Mouse (Mus musculus) myocyte (in vitro differentiated cells): ENCODE results near the gene Gm10643.

Source experiments
- E2F4 ChIP-seq: IDR thresholded peaks from one replicate; pipeline ENCODE4 v1.6.1; 2011; ENCODE audit warnings: mild to moderate bottlenecking, control low read depth, moderate library complexity; ENCODE audit not compliant: insufficient read depth
- MAX ChIP-seq: IDR thresholded peaks from one replicate; pipeline ENCODE4 v1.6.1; 2011; ENCODE audit warnings: low read depth, mild to moderate bottlenecking, control low read depth
- MYOG ChIP-seq, 3 experiments: IDR thresholded peaks; one replicate each; pipeline ENCODE4 v1.6.1; 2011; ENCODE audit warnings: control low read depth in 2 of 3, low read depth in 2 of 3, mild to moderate bottlenecking in 2 of 3; ENCODE audit not compliant: insufficient read length in 2 of 3, control insufficient read depth in 1 of 3, insufficient read depth in 1 of 3
- POLR2A ChIP-seq: IDR thresholded peaks from one replicate; pipeline ENCODE4 v1.6.1; 2011; ENCODE audit warnings: low read depth, mild to moderate bottlenecking, control low read depth, moderate library complexity; ENCODE audit not compliant: insufficient read length
- POLR2AphosphoS2 ChIP-seq: IDR thresholded peaks from one replicate; pipeline ENCODE4 v1.6.1; 2011; ENCODE audit warnings: low read depth, control low read depth; ENCODE audit not compliant: insufficient read length
- TCF12 ChIP-seq: IDR thresholded peaks from one replicate; pipeline ENCODE4 v1.6.1; 2011; ENCODE audit warnings: mild to moderate bottlenecking, control low read depth; ENCODE audit not compliant: poor library complexity, insufficient read depth, severe bottlenecking
- USF1 ChIP-seq: IDR thresholded peaks from one replicate; pipeline ENCODE4 v1.6.1; 2011; ENCODE audit warnings: low read depth, mild to moderate bottlenecking, control low read depth, moderate library complexity

GRCm38 (mm10) chr8:84053229-84053628 is 11.7 kb downstream of the Gm10643 start:
- no peak for TF ChIP-seq TCF12
- no peak for TF ChIP-seq USF1
- no peak for TF ChIP-seq MYOG (IDR thresholded peaks at IDR 0.05; ENCODE audit: control insufficient read depth in 1 of 3, insufficient read depth in 1 of 3, insufficient read length in 2 of 3, low read depth in 2 of 3)
- TF ChIP-seq POLR2A, result no peak
- TF ChIP-seq POLR2AphosphoS2, result no peak
- TF ChIP-seq E2F4, result no peak
- TF ChIP-seq MAX, result no peak
